Comparison of ENCODE assay signal across 12 mouse cellular contexts in genomic region chr13:44218266-44218665, GRCm38 (mm10).
"Had no signal": no experiment of that assay in that cellular context is flagged by ENCODE, and none has a peak within 500 bp of the region (broad histone marks: within the 10 kb centered on the region; RNA-seq: fewer than 3 reads in every experiment).

No protein-coding gene starts in this region.

- H3K36me3 ChIP-seq: limb, embryonic 13.5 days; neural tube, embryonic 13.5 days had no signal

- H3K4me3 ChIP-seq: layer of hippocampus, adult 2 months; limb, embryonic 13.5 days; neural tube, embryonic 13.5 days had no signal

- DNase-seq: kidney, adult 11 months; kidney, postnatal 36 days; lung, adult 18-20 months; right cerebral cortex, adult 18-20 months; right cerebral cortex, postnatal 25 days; thymus, postnatal 4 days had no signal

- H3K9me3 ChIP-seq: limb, embryonic 13.5 days; neural tube, embryonic 13.5 days had no signal

- H3K9ac ChIP-seq: limb, embryonic 13.5 days; liver, embryonic 14.5 days; neural tube, embryonic 13.5 days had no signal

- H3K27ac ChIP-seq: kidney, postnatal 0 days; layer of hippocampus, adult 2 months; limb, embryonic 13.5 days; liver, embryonic 14.5 days; neural tube, embryonic 13.5 days; stomach, postnatal 0 days had no signal

- H3K4me2 ChIP-seq: limb, embryonic 13.5 days; neural tube, embryonic 13.5 days had no signal
